Mouse (Mus musculus) lung, adult 2 months (tissue): ENCODE data around the gene Slc17a3.

Source experiments
- CTCF ChIP-seq: fragments of 200-500 bp; IDR thresholded peaks from 2 replicates; pipeline ENCODE4 v1.5.1; 2011; ENCODE audit warnings: mild to moderate bottlenecking, low read length, control low read depth; ENCODE audit not compliant: insufficient read depth
- POLR2A ChIP-seq: fragments of 200-500 bp; IDR thresholded peaks from 2 replicates; pipeline ENCODE4 v1.6.1; 2011; ENCODE audit warnings: low read depth, mild to moderate bottlenecking, control low read depth, low read length, borderline replicate concordance; ENCODE audit errors: extremely low read depth

DNA sequence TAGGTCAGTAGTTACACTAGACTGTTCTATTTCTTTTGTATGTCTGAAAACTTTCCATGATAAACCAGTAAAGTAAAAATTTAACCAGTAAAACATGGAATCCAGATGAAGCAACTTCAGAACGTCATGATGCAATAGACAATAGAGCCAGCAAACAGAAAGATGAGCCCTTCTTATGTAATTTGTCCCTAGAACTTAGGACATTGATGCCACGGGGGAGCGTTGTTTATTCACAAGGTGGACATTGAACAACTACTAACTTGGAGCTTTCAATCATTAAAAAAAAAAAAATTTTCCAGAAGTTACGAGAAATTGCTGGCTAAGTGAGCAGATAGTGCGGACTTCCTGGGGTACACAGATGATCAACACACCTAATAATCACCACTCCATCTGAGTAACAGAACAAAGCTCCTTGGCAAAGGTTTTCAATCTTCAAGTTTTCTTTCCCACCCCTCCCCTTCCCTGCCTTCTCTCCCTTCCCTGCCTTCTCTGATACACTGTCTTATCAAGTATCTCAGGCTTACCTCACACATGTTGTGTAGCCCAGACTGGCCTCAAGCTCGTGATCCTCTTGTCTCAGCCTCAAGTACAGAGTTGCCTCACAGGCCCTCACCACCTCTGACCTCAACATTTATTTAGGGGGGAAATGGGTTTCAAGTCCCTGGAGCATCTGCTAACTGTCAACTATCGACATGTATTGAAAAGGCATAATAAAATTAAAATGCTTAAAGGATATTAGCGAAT lies 29.7 kb downstream of the Slc17a3 start:
- no peak for TF ChIP-seq CTCF
- no peak for TF ChIP-seq POLR2A
